Mouse (Mus musculus): ENCODE measurements around the gene Sapcd1. TPM values are rescaled to one million over a fixed set of nuclear protein-coding genes. Genes with fewer than 3 reads are reported as not detected.

The Sapcd1 gene
- polyA plus RNA-seq, 1 experiment from 2014 or later = 3.8 TPM

- 95% methylated on average over 4 of the region's 4 CpGs for WGBS
Observed at GRCm38 (mm10) chr17:34979631-34980030, 48.2 kb downstream of the Sapcd1 start.

DNA sequence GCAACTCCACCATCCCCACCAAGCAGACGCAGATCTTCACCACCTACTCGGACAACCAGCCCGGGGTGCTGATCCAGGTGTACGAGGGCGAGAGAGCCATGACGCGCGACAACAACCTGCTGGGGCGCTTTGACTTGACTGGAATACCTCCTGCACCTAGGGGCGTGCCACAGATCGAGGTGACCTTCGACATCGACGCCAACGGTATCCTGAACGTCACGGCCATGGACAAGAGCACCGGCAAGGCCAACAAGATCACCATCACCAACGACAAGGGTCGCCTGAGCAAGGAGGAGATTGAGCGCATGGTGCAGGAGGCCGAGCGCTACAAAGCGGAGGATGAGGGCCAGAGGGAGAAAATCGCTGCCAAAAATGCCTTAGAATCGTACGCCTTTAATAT lies 49.6 kb downstream of the Sapcd1 start:
- ATAC-seq (ENCODE audit: low FRiP score, low read depth) = no peak
- Histone ChIP-seq H3K27ac (no peak overlapping the region), H3K4me2 (replicated peaks) (no peak overlapping the region), H3K9me3 (no peaks in the 10 kb centered on the region), H3K27me3 (replicated peaks) (no peaks in the 10 kb centered on the region), H3K4me3 (no peak overlapping the region), H3K36me3 (peaks cover 3% of the 10 kb centered on the region; the same call in 1 of the 2 replicates), H3K4me1 (peaks cover 13% of the 10 kb centered on the region), H3K9ac (no peak overlapping the region)
- 90% methylated on average over 27 of the region's 27 CpGs for WGBS

More at GRCm38 (mm10) chr17:34979631-34980030, 48.2 kb downstream of the Sapcd1 start:
- no peak overlapping the region for H3K4me3 ChIP-seq
- no peak overlapping the region for H3K9ac ChIP-seq
- ATAC-seq (ENCODE audit: low FRiP score, low read depth) = no peak
- H3K27ac ChIP-seq = no peak overlapping the region
- no peaks in the 10 kb centered on the region for H3K27me3 ChIP-seq (replicated peaks)
- no peaks in the 10 kb centered on the region for H3K9me3 ChIP-seq
- peaks cover 13% of the 10 kb centered on the region for H3K4me1 ChIP-seq
- H3K4me2 ChIP-seq (replicated peaks) = no peak overlapping the region
- H3K36me3 ChIP-seq = peaks cover 3% of the 10 kb centered on the region; the same call in 1 of the 2 replicates

GRCm38 (mm10) chr17:34977000-34977399 lies 50.8 kb downstream of the Sapcd1 start:
- no peak overlapping the region for H3K4me2 ChIP-seq (replicated peaks)
- no peak overlapping the region for H3K27ac ChIP-seq
- H3K4me1 ChIP-seq = peaks cover 9% of the 10 kb centered on the region
- no peaks in the 10 kb centered on the region for H3K27me3 ChIP-seq (replicated peaks)
- no peak for ATAC-seq (ENCODE audit: low FRiP score, low read depth)
- H3K36me3 ChIP-seq = peaks cover 3% of the 10 kb centered on the region; the same call in 1 of the 2 replicates
- no peak overlapping the region for H3K4me3 ChIP-seq
- H3K9ac ChIP-seq = no peak overlapping the region
- 94% methylated on average over 20 of the region's 20 CpGs for WGBS
- H3K9me3 ChIP-seq = no peaks in the 10 kb centered on the region

Other genes starting within 250 kb of the Sapcd1 start
- not detected in 2 replicates for gene Cyp21a1, start 223.5 kb downstream of the Sapcd1 start, polyA plus RNA-seq (2016; fragmentation: Nextera tagmentation; extraction: Ambion mirVana)
- gene Stk19, start 191.1 kb downstream of the Sapcd1 start, polyA plus RNA-seq (2016; fragmentation: Nextera tagmentation; extraction: Ambion mirVana) = 30.8 and 30.9 TPM in 2 replicates
- 64.1 and 66.2 TPM in 2 replicates for gene Dxo, start 191.0 kb downstream of the Sapcd1 start, polyA plus RNA-seq (2016; fragmentation: Nextera tagmentation; extraction: Ambion mirVana)
- 61.2 and 64.7 TPM in 2 replicates for gene Skiv2l, start 177.8 kb downstream of the Sapcd1 start, polyA plus RNA-seq (2016; fragmentation: Nextera tagmentation; extraction: Ambion mirVana)
- gene Nelfe, start 177.6 kb downstream of the Sapcd1 start, polyA plus RNA-seq (2016; fragmentation: Nextera tagmentation; extraction: Ambion mirVana) = 95.9 and 98.6 TPM in 2 replicates
- 2.0 and 3.0 TPM in 2 replicates for gene Cfb, start 165.5 kb downstream of the Sapcd1 start, polyA plus RNA-seq (2016; fragmentation: Nextera tagmentation; extraction: Ambion mirVana)
- gene Zbtb12, start 148.5 kb downstream of the Sapcd1 start, polyA plus RNA-seq (2016; fragmentation: Nextera tagmentation; extraction: Ambion mirVana) = 11.5 and 12.0 TPM in 2 replicates
- gene Gm20547, start 146.0 kb downstream of the Sapcd1 start, polyA plus RNA-seq (2016; fragmentation: Nextera tagmentation; extraction: Ambion mirVana) = not detected in 2 replicates
- gene C2, start 129.8 kb downstream of the Sapcd1 start, polyA plus RNA-seq (2016; fragmentation: Nextera tagmentation; extraction: Ambion mirVana) = 1.0 and 1.5 TPM in 2 replicates
- gene Ehmt2, start 129.5 kb downstream of the Sapcd1 start, polyA plus RNA-seq (2016; fragmentation: Nextera tagmentation; extraction: Ambion mirVana) = 113 and 117 TPM in 2 replicates
- gene Slc44a4, start 113.5 kb downstream of the Sapcd1 start, polyA plus RNA-seq (2016; fragmentation: Nextera tagmentation; extraction: Ambion mirVana) = not detected in 2 replicates
- gene Neu1, start 96.8 kb downstream of the Sapcd1 start, polyA plus RNA-seq (2016; fragmentation: Nextera tagmentation; extraction: Ambion mirVana) = 24.4 and 27.3 TPM in 2 replicates
- 0.26 TPM in 1 of 2 replicates, not detected in the other for gene Hspa1b, start 68.8 kb downstream of the Sapcd1 start, polyA plus RNA-seq (2016; fragmentation: Nextera tagmentation; extraction: Ambion mirVana)
- not detected in 2 replicates for gene Gm20481, start 58.1 kb downstream of the Sapcd1 start, polyA plus RNA-seq (2016; fragmentation: Nextera tagmentation; extraction: Ambion mirVana)
- 3.1 and 3.5 TPM in 2 replicates for gene Hspa1a, start 55.9 kb downstream of the Sapcd1 start, polyA plus RNA-seq (2016; fragmentation: Nextera tagmentation; extraction: Ambion mirVana)
- 1.4 and 2.3 TPM in 2 replicates for gene Hspa1l, start 55.3 kb downstream of the Sapcd1 start, polyA plus RNA-seq (2016; fragmentation: Nextera tagmentation; extraction: Ambion mirVana)
- 150 and 158 TPM in 2 replicates for gene Lsm2, start 46.2 kb downstream of the Sapcd1 start, polyA plus RNA-seq (2016; fragmentation: Nextera tagmentation; extraction: Ambion mirVana)
- 118 and 119 TPM in 2 replicates for gene Vars, start 27.0 kb downstream of the Sapcd1 start, polyA plus RNA-seq (2016; fragmentation: Nextera tagmentation; extraction: Ambion mirVana)
- gene Vwa7, start 11.4 kb downstream of the Sapcd1 start, polyA plus RNA-seq (2016; fragmentation: Nextera tagmentation; extraction: Ambion mirVana) = 0.06 and 0.15 TPM in 2 replicates
- 3.1 and 4.1 TPM in 2 replicates for gene Msh5, start 18.7 kb upstream of the Sapcd1 start, polyA plus RNA-seq (2016; fragmentation: Nextera tagmentation; extraction: Ambion mirVana)
- 169 and 178 TPM in 2 replicates for gene Clic1, start 21.9 kb upstream of the Sapcd1 start, polyA plus RNA-seq (2016; fragmentation: Nextera tagmentation; extraction: Ambion mirVana)
- 564 and 591 TPM in 2 replicates for gene Ddah2, start 31.0 kb upstream of the Sapcd1 start, polyA plus RNA-seq (2016; fragmentation: Nextera tagmentation; extraction: Ambion mirVana)
- gene Ly6g6c, start 37.4 kb upstream of the Sapcd1 start, polyA plus RNA-seq (2016; fragmentation: Nextera tagmentation; extraction: Ambion mirVana) = not detected in 2 replicates
- 0.81 and 0.88 TPM in 2 replicates for gene Mpig6b, start 38.2 kb upstream of the Sapcd1 start, polyA plus RNA-seq (2016; fragmentation: Nextera tagmentation; extraction: Ambion mirVana)
- 0.38 and 0.57 TPM in 2 replicates for gene Ly6g6e, start 48.9 kb upstream of the Sapcd1 start, polyA plus RNA-seq (2016; fragmentation: Nextera tagmentation; extraction: Ambion mirVana)
- gene Ly6g6d, start 50.0 kb upstream of the Sapcd1 start, polyA plus RNA-seq (2016; fragmentation: Nextera tagmentation; extraction: Ambion mirVana) = 1.9 and 2.2 TPM in 2 replicates
- 0.23 and 0.84 TPM in 2 replicates for gene Ly6g6f, start 57.6 kb upstream of the Sapcd1 start, polyA plus RNA-seq (2016; fragmentation: Nextera tagmentation; extraction: Ambion mirVana)
- 78.7 and 83.6 TPM in 2 replicates for gene Abhd16a, start 61.2 kb upstream of the Sapcd1 start, polyA plus RNA-seq (2016; fragmentation: Nextera tagmentation; extraction: Ambion mirVana)
- gene Ly6g5c, start 80.3 kb upstream of the Sapcd1 start, polyA plus RNA-seq (2016; fragmentation: Nextera tagmentation; extraction: Ambion mirVana) = not detected in 2 replicates
- gene Ly6g5b, start 87.4 kb upstream of the Sapcd1 start, polyA plus RNA-seq (2016; fragmentation: Nextera tagmentation; extraction: Ambion mirVana) = 1.1 TPM in 2 replicates
- 24.9 and 28.0 TPM in 2 replicates for gene Gpank1, start 93.4 kb upstream of the Sapcd1 start, polyA plus RNA-seq (2016; fragmentation: Nextera tagmentation; extraction: Ambion mirVana)
- gene Csnk2b, start 94.0 kb upstream of the Sapcd1 start, polyA plus RNA-seq (2016; fragmentation: Nextera tagmentation; extraction: Ambion mirVana) = 289 and 295 TPM in 2 replicates
- gene D17H6S53E, start 98.4 kb upstream of the Sapcd1 start, polyA plus RNA-seq (2016; fragmentation: Nextera tagmentation; extraction: Ambion mirVana) = 6.1 and 7.8 TPM in 2 replicates
- 0.32 and 0.93 TPM in 2 replicates for gene Apom, start 104.0 kb upstream of the Sapcd1 start, polyA plus RNA-seq (2016; fragmentation: Nextera tagmentation; extraction: Ambion mirVana)
- gene Bag6, start 107.2 kb upstream of the Sapcd1 start, polyA plus RNA-seq (2016; fragmentation: Nextera tagmentation; extraction: Ambion mirVana) = 82.8 and 84.5 TPM in 2 replicates
- 205 and 224 TPM in 2 replicates for gene Prrc2a, start 136.9 kb upstream of the Sapcd1 start, polyA plus RNA-seq (2016; fragmentation: Nextera tagmentation; extraction: Ambion mirVana)
- 8.3 and 9.1 TPM in 2 replicates for gene Aif1, start 148.1 kb upstream of the Sapcd1 start, polyA plus RNA-seq (2016; fragmentation: Nextera tagmentation; extraction: Ambion mirVana)
- 6.8 and 7.0 TPM in 2 replicates for gene Lst1, start 160.4 kb upstream of the Sapcd1 start, polyA plus RNA-seq (2016; fragmentation: Nextera tagmentation; extraction: Ambion mirVana)
- 0.39 and 0.57 TPM in 2 replicates for gene Ltb, start 166.4 kb upstream of the Sapcd1 start, polyA plus RNA-seq (2016; fragmentation: Nextera tagmentation; extraction: Ambion mirVana)
- 0.18 TPM in 1 of 2 replicates, not detected in the other for gene Tnf, start 174.0 kb upstream of the Sapcd1 start, polyA plus RNA-seq (2016; fragmentation: Nextera tagmentation; extraction: Ambion mirVana)
- not detected in 2 replicates for gene Lta, start 177.3 kb upstream of the Sapcd1 start, polyA plus RNA-seq (2016; fragmentation: Nextera tagmentation; extraction: Ambion mirVana)
- gene Gm16181, start 192.8 kb upstream of the Sapcd1 start, polyA plus RNA-seq (2016; fragmentation: Nextera tagmentation; extraction: Ambion mirVana) = not detected in 2 replicates
- gene Atp6v1g2, start 205.6 kb upstream of the Sapcd1 start, polyA plus RNA-seq (2016; fragmentation: Nextera tagmentation; extraction: Ambion mirVana) = 26.2 and 28.4 TPM in 2 replicates
- 10.6 and 11.5 TPM in 2 replicates for gene Nfkbil1, start 207.8 kb upstream of the Sapcd1 start, polyA plus RNA-seq (2016; fragmentation: Nextera tagmentation; extraction: Ambion mirVana)
- 511 and 522 TPM in 2 replicates for gene Ddx39b, start 213.7 kb upstream of the Sapcd1 start, polyA plus RNA-seq (2016; fragmentation: Nextera tagmentation; extraction: Ambion mirVana)
- 55.7 and 58.8 TPM in 2 replicates for gene H2-D1, start 234.7 kb upstream of the Sapcd1 start, polyA plus RNA-seq (2016; fragmentation: Nextera tagmentation; extraction: Ambion mirVana)

All from neural tube, embryonic 12.5 days (tissue).